Mouse (Mus musculus) large intestine, adult 2 months (tissue): ENCODE data around the gene Gm42957. TPM values are rescaled to one million over a fixed set of nuclear protein-coding genes. Genes with fewer than 3 reads are reported as not detected.
"Not testable (repeated sequence)": the region's sequence is repeated elsewhere in the genome, so short reads cannot be mapped to it uniquely, and the experiment has no call there.

ENCODE experiments used
- DNase-seq: peaks from one replicate; pipeline ENCODE4 v3.0.0-alpha.2; 2012; ENCODE audit warnings: low read depth, low spot score
- WGBS: fragments of 180-500 bp; shearing (Covaris S2); methylation state at CpG from one replicate; pipeline ENCODE4 v1.1.7; 2018; 5-methylcytosine and 5-hydroxymethylcytosine counted together
- polyA plus RNA-seq: library from polyadenylated mRNA; depleted of rRNA; stranded (reverse); fragments of >200 nt; gene quantifications from 2 replicates; pipeline ENCODE4 v1.2.3, GENCODE M21; 2012

Gene Gm42957
- polyA plus RNA-seq, 1 experiment = 0.07 TPM

DNA sequence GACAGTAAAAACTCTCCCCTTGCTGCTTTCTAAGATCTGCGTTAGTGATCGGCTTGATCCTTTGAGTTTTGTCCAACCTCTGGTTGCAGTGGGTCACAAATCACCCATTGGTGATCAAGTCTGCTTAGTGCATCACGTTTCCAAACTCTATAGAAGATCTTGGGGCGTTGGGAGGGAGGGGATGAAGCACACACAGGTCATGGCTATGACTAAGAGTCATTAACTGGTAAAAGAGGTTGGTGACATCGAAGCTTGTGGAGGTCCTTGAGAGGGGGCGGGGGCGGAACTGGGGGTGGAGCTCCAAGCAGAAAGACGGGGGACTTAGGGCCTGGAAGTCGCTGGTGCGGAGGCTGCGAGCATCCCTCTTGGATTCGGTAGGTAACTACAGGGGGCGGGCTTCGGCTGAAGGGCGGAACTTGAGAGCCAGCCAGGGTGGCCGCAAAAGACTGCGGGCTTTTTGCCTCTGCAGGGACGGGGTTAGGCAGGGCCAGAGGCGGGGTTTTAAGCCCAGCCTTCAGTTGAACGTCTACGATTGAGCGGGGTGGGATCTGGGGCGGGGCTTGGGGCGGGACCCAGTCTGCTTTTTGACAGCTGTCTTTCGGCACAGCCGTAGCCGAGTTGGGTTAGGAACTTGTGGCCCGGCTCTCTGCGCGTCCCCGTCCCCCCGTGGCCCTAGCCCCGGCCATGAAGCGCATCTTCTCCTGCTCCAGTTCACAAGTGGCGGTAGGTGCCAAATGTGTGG is 34.6 kb downstream of the Gm42957 start, which contains the start of gene Ankrd35:
TSS of gene Ankrd35 (plus strand) at position 405 of the 742 bp plus-strand sequence.
- peak; percentile 40 for DNase-seq
- WGBS = 4% methylated on average over 35 of the region's 35 CpGs

DNA sequence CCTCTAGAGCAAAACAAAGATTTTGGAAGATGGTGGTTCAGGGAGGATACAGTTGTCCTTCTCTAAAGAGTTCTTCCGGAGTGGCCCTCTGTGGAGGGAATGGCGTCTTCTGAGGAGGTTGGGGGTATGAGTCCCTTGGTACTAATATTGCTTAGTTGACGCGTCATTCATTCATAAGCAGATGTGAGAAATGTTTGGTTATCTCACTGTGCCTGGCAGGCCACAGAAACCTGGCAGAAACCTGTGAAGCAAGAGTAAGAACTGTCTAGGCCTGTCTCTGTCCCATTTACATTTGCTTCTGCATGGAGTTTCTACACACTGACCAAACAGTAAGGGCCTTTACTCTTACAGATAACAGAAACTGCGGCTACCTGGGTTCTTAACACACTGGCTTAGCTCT is 36.2 kb downstream of the Gm42957 start:
- DNase-seq = no peak
- WGBS = 99% methylated on average over 5 of the region's 5 CpGs

DNA sequence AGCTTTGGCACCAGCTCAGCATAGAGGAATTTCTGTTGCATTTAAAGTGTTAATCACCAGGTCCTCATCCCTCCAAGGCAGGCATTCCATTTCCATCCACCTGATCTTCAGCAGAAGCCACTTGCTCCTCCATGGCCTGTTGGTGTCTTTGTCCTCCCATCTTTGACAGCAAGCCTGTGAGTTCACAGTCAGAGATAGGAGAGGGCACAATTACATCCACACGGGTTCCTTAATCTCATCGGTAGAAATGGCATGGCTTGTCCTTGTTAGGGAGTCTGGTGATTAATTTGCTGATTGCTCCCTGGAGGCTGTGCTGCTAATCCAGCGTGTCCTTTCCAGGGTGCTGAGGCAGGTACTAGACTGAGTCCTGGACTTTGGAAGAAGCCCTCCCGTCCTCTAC is 38.2 kb downstream of the Gm42957 start:
- WGBS = 89% methylated on average over 4 of the region's 4 CpGs
- no peak for DNase-seq

DNA sequence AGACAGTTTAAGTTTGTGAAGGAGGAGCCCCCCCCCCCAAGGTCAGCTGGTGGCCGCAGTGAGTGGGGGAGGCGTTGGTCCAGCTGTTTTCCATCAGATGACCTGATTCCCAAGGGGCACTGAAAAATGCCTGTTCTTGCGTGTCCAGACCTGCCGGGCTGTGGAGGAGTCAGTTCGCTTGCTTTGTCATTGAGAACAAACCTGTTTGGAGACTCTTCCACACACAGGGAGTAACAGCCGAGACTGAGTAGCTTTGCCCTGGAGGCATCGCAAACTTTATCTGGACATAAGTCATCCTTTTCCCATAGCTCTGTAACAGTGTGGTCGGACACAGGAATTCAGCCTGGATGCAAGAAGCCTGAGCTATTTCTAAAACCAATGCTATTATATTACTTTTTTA is 39.2 kb downstream of the Gm42957 start:
- DNase-seq = no peak
- 50% methylated on average over 8 of the region's 8 CpGs for WGBS

DNA sequence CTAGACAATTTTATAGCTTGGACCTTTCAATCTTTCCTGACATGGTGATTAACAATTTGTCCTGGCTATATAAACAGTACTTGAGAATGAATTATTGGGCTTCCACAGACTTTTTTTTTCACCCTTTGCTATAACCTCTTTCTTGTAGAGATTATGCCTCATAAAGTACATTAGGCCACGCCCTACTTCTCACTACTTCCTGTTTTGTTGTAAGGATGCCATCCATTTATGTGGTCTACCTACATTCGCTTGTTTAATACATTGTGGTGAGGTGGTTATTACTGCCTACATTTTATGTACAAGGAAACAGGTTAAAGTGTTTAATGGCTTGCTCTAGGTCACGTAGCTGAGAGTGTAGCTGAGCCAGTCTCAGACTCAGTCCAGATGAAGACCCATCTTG is 39.9 kb downstream of the Gm42957 start:
- no peak for DNase-seq
- 20% methylated on average over 3 of the region's 3 CpGs for WGBS

DNA sequence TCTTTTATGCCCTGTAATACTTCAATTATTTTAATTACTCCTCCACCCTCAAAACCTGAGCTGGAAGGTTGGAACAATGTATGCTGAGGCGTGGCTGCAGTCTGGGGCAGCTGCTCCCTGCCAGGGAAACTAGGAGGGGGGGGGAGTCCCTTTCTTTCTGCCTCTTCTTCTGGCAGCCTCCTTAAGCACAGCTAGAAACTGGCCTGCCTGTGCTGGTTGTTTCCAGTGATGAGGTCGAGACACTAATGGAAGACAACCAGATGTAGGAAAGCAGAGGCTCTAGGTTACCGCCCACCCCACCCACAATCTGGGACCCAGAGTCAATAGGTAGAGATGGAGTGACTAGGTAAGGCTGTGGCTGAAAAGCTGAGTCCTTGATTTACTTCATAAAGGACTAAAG is 40.4 kb downstream of the Gm42957 start:
- DNase-seq = no peak

DNA sequence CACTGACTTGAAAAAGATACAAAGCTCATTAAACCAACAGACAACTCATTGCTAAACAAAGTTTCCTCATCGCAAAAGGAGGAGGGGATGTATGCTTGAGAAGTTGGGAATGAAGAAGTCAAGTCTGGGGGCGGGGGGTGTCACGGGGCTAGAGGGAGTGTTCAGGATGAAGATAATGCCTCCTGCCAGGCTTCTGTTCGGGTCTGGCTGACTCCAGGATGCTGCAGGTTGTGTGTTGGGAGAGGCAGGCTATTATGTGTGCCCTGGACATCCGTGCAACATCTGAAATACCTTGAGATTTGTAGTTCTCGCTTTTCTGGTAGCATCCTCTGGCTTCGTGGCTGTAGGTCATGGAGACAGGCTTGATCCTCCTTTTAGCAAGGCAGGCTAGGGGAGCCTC is 43.2 kb downstream of the Gm42957 start:
- DNase-seq = no peak
- 82% methylated on average over 7 of the region's 7 CpGs for WGBS

More for the DNA sequence above, 40.4 kb downstream of the Gm42957 start:
- 22% methylated on average over 3 of the region's 3 CpGs for WGBS

DNA sequence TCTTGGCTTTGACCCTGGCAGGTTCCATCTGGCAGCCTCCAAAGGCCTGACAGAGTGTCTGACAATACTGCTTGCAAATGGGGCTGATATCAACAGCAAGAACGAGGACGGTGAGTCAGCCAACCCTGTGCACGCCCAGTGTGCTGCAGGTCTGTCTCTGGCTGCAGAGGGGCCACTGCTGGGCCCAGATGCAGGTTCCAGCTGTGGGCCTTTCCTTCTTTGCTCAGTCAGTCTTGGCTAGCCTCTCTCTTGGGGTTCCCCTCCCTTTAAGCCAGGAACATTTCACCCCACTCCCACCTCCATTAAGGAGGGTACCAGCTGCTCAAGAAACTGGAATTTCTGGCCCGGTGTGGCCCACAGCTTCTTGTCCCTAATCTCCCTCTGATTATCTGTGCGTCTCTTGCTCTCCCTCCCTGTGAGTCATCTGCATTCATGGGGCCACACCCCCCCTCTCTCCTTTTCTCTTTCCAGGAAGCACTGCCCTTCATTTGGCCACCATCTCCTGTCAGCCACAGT is 43.9 kb downstream of the Gm42957 start:
- WGBS = 14% methylated on average over 5 of the region's 5 CpGs
- no peak for DNase-seq

DNA sequence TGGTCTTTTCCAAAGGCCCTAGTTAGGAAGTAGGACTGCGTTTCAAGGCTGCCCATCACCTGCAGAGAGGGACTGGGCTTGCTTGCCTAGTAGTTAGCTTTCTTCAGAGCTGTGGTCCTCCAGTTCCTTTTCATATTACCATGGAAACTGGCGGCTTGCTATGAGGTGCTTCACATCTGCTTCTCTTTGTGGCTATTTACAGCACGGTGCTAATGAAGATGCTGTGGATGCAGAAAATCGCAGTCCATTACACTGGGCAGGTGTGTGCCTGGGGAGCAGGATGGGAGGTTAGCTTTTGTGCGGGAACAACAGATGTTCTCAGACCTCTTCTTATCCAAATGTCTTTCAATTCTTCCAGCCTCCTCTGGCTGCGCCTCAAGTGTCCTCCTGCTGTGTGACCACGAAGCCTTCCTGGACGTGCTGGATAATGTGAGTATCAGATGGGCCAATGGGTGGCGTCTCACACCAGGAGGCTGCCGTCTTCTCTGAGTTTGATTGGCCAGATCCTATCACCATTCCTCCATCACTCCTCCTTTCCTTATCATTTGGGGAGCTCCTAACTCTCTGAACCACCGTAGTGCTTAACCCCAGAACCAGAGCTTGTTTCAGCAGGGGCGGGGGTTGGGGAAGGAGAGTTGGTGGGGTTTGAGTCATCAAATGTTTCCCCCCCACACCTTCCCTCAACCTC is 45.1 kb downstream of the Gm42957 start:
- DNase-seq = no peak
- 72% methylated on average over 12 of the region's 12 CpGs for WGBS

DNA sequence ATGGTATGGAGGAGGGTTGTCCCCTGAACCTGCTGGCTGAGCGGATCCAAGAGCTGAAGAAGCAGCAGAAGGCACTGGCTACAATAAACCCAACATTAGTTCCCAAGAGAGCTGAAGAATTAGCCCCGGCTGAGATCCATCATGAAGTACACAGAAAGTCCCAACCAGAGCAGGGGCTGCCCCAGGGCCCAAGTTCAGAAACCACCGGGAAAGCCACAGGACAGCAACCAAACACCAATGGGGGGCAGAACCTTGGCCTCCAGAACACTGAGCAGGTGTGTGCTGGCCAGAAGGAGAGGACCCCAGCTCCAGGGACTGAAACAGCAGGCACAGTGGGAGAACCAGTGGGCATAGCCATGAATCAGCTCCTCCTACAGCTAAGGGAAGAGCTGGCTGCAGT is 48.2 kb downstream of the Gm42957 start:
- whole genome bisulfite sequencing = 86% methylated on average over 3 of the region's 3 CpGs
- no peak for DNase-seq

DNA sequence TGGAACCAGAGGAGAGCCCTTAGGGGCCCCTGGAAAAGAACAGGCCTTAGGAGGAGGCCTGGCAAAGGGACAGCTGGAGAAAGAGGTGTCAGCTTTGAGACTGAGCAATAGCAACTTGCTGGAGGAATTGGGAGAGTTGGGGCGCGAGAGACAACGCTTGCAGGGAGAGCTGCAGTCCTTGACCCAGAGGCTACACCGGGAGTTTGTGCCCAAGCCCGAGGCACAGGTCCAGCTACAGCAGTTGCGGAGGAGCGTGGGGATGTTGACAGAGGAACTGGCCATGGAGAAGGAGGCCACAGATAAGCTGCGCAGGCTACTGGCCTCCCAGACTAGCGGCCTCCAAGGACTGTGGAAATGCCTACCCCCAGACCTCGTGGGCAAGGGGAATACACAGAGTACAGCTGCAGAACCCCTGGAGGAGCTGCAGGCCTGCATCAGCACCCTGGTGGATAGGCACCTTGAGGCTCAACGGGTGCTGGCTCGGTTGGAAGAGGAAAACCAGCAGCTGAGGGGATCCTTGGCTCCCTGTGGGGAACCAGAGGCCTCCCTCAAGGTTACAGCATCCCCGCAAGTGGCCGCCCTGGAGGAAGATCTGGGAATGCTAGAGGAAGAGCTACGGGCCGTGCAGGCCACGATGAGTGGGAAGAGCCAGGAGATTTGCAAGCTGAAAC is 49.0 kb downstream of the Gm42957 start:
- no peak for DNase-seq
- WGBS = 65% methylated on average over 17 of the region's 17 CpGs

DNA sequence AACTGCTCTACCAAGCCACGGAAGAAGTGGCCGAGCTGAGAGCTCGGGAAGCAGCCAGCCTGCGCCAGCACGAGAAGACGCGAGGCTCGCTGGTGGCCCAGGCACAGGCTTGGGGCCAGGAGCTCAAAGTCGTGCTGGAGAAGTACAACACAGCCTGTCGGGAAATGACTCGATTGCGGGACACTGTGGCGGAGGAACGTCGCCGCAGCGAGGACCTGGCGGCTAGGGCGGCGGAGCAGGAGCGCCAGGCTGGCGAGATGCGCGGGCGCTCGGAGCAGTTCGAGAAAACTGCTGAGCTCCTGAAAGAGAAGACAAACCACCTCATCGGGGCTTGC is 49.5 kb downstream of the Gm42957 start:
- 23% methylated on average over 28 of the region's 28 CpGs for WGBS
- no peak for DNase-seq

DNA sequence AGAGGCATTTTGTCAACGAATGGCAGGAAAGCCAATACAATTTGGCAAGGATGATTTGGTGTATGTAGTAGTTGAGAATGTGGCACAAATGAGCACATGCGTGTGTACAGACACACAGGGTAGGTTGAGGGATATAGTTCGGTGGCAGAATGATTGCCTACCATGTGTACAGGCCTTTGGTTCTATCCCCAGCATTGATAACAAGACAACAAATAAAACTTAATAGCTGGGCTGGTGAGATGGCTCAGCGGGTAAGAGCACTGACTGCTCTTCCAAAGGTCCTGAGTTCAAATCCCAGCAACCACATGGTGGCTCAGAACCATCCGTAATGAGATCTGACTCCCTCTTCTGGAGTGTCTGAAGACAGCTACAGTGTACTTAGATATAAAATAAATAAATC is 50.8 kb downstream of the Gm42957 start:
- DNase-seq = not testable (repeated sequence)
- WGBS = 91% methylated on average over 5 of the region's 5 CpGs

DNA sequence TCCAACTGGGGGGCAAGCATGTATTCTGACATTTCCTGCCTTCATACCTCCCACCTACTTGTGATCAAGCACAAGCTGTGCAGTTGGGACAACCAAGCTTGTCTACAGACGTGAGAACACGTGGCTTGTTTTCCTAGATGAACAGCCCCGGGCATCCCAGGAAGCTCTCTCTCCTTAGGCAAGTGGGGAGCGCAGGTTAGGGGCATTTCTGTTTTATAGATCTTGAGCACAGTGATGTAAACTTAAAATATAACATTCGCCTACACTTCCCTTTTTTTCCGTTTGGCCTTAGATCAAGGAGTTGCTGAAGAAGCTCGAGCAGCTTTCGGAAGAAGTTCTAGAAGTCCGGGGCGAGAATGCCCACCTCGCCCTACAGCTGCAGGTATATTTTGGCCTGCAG is 53.6 kb downstream of the Gm42957 start:
- WGBS = 81% methylated on average over 11 of the region's 11 CpGs
- DNase-seq = no peak

DNA sequence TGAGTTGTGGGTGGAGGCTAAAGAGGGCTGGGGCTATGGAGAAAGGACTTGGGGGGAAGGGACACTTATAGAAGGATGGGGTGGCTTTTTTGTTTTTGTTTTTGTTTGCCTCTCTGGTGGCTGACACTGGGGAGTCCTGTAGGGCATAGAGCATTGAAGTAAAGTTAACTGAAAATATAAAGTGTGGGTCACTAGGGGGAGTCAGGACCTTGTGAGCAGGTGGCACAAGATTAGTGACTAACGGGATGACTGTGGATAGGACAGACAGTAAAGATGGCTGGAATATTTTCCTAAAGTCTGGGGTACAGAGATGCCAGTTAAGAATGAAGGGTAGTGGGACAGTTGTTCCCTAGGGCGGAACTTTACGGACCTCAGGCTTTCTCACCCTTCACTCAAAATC is 55.0 kb downstream of the Gm42957 start:
- 55% methylated on average over 3 of the region's 3 CpGs for WGBS
- DNase-seq = no peak

DNA sequence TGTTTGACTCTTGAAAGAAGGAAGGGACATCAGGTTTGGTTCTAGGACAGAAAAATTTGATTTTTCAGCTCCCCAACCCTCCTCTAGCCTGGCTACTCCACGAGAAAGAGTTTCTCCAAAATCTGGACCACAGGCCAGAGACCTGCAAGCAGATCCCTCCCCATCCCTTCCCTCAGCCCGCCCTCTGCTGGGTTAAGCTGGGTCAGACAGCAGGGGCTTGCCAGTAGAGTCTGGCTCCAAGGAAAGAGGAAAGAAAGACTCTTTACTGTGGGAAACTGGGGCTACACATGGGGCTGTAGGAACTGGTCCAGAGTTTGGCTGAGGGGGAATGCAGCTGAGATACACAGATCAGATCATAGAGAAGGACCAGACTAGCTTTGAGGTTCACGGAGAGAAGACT is 57.2 kb downstream of the Gm42957 start:
- WGBS = 37% methylated on average over 3 of the region's 3 CpGs
- no peak for DNase-seq

DNA sequence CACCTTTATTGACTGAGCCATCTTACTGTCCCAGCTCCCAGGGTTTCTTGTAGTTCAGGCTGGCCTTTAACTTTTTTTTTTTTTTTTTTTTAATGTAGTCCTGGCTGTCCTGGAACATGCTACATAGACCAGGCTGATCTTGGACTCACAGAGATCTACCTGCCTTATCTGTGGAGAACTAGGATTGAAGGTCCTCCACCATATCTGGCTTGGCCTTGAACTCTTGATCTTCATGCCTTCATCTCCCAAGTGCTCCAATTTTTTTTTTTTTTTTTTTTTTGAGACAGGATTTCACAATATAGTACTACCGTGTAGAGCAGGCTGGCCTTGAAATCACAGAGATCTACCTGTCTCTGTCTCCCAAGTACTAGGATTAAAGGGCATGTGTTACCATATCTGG is 58.3 kb downstream of the Gm42957 start:
- 41% methylated on average over 1 of the region's 1 CpGs for WGBS
- no peak for DNase-seq

DNA sequence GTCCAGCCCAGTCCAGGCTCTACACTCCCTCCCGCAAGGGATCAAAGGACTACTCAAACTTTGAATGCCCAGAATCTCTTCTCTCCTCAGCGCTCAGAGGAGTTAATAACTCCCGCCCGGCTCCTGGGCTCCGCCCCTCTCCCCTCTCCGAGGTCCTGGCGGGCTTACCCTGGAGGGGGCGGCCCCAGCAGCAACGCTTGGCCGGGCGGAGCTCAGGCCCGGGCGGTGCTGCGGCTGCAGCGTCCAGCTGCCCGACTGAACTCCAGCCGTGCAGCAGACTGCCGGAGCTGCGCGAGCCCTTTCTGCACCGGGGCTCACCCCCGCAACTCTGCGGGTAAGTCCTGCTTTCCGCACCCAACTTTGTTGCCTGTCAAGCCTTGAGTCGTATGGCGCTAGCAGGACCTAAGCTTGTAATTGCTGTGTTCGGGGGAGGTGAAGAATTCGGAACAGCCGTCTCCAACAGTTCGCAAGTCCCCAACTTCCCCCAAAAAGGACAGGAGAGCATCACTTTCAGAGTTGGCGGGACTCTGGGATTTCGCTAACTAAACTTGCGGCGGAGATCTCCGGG is 61.0 kb downstream of the Gm42957 start, which contains the start of gene Pias3:
TSS of gene Pias3 (plus strand) at position 187 of the 568 bp plus-strand sequence.
- under 1% methylated on average over 35 of the region's 35 CpGs for WGBS
- no peak for DNase-seq

DNA sequence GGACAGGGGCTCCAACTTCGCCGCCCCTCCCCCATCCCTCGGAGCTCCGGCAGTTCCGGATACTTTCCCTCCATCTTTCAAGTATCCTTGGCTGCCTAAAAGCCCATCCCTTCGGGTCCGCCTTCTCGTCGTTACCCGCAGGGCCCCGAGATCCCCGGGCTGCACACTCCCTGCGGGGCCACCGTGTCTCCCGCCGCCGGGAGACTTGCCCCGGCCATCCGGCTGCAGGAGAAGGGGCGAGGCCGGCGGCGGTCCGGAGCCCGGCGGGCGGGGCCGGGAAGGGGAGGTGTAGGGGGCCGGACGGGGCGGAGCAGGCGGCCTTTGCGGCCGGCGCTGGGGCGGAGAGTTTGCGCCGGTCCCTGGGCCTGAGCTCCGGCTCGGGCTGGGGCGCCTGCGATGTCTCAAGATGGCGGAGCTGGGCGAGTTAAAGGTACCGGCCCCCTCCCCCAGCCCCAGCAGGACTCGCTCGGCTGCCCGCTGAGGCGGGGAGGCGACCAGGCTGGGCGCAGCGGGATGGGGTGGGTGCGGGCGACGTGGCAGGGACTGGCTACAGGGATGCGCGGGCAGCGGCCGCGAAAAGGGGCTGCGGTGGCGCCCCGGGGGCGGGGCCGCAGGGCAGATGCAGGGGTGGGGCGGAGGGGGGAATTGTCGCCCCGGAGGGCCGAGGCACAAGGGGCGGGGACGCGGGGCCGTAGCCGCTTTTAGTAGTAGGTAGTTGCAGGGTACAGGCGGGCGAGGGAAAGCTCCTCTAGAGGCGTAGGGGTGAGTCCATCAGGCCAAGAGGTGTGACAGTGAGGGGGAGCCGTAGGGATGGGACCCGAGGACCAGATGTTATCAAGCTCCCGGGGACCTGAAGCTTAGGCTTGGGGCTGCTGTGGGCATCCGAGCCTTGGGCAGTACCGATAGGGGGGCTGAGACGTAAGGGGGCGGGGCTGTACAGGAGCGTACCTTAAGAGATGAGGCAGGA is 61.8 kb downstream of the Gm42957 start:
- WGBS = under 1% methylated on average over 83 of the region's 85 CpGs
- peak; percentile 57 for DNase-seq
